Mouse (Mus musculus) spleen, postnatal 36 days (tissue): ENCODE results near the gene Actl6b.
"Not testable (repeated sequence)": the region's sequence is repeated elsewhere in the genome, so short reads cannot be mapped to it uniquely, and the experiment has no call there.

ENCODE experiments used
- DNase-seq, 2 experiments: peaks; one replicate each; pipeline ENCODE4 v3.0.0; 2022; ENCODE audit warnings: low spot score in 2 of 2, mixed read lengths in 1 of 2

Gene Actl6b

GRCm38 (mm10) chr5:137600619-137601364, 47.5 kb downstream of the Actl6b start, which contains the start of gene Mospd3:
Mospd3 (minus strand) TSS chr5:137601058.
- DNase-seq, result peak; percentile 95 to 97

GRCm38 (mm10) chr5:137601365-137601729, 48.0 kb downstream of the Actl6b start:
- peak in 1 of 2 experiments; percentile 29 for DNase-seq

- no peak for DNase-seq
These were observed 54.7 kb downstream of the Actl6b start for GRCm38 (mm10) chr5:137607860-137608653.

- no peak for DNase-seq
These were observed 55.4 kb downstream of the Actl6b start for GRCm38 (mm10) chr5:137608654-137609190.

- peak in 1 of 2 experiments; percentile 43 for DNase-seq
These were observed 56.0 kb downstream of the Actl6b start for GRCm38 (mm10) chr5:137609292-137609691.

- DNase-seq, result no peak
These were observed 56.7 kb downstream of the Actl6b start for GRCm38 (mm10) chr5:137610056-137610455.

GRCm38 (mm10) chr5:137610548-137611244, 57.4 kb downstream of the Actl6b start:
- DNase-seq, result peak; percentile 27 to 38

GRCm38 (mm10) chr5:137611245-137611602, 57.9 kb downstream of the Actl6b start:
- no peak for DNase-seq

- DNase-seq, result no peak
These were observed 59.8 kb downstream of the Actl6b start for GRCm38 (mm10) chr5:137613076-137613475.

- DNase-seq, result no peak
These were observed 60.2 kb downstream of the Actl6b start, which contains the start of gene Pcolce for GRCm38 (mm10) chr5:137613550-137613949. Pcolce (minus strand) TSS chr5:137613784.

GRCm38 (mm10) chr5:137614921-137615320, 61.6 kb downstream of the Actl6b start:
- DNase-seq, result not testable (repeated sequence)

GRCm38 (mm10) chr5:137615347-137615746, 62.0 kb downstream of the Actl6b start:
- no peak for DNase-seq
